Mouse (Mus musculus) C2C12 (cell line): ENCODE data around the gene Eva1a.

ENCODE experiments used
- CTCF ChIP-seq: IDR thresholded peaks from one replicate; pipeline ENCODE4 v1.5.1; 2011; ENCODE audit not compliant: control insufficient read depth, insufficient read depth, insufficient read length
- MAX ChIP-seq: IDR thresholded peaks from one replicate; pipeline ENCODE4 v1.6.1; 2011; ENCODE audit warnings: mild to moderate bottlenecking, control low read depth
- MYOG ChIP-seq: IDR thresholded peaks from one replicate; pipeline ENCODE4 v1.6.1; 2011; ENCODE audit not compliant: control insufficient read depth, insufficient read length; ENCODE audit errors: extremely low read depth
- USF1 ChIP-seq: IDR thresholded peaks from one replicate; pipeline ENCODE4 v1.6.1; 2011; ENCODE audit warnings: low read depth, mild to moderate bottlenecking, control low read depth, moderate library complexity

DNA sequence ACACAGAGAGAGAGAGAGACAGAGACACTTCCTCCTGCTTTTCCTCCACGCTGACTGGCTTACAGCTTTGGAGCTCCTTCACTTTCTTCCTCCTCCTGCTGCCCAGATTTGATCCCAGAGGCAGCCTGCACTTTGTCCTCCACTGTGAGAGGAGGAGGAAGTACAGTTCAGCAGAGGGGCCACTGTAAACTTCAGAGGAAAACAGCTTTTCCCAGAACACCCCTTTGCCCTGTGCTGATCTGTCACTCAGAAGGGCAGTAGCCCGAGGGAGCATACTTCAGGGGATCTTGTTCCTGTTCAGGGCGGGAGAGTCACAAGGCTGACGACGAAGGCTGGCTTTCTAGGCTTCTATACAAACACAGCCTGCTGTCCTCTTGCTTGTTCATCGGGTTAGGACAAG, 7.1 kb downstream of the Eva1a start:
- TF ChIP-seq CTCF (no peak), MAX (no peak), USF1 (no peak), MYOG (no peak)
